Mouse (Mus musculus): Measurements from ENCODE around the gene Fbxw5. TPM values are rescaled to one million over a fixed set of nuclear protein-coding genes. Genes with fewer than 3 reads are reported as not detected.
"Not testable (repeated sequence)": the region's sequence is repeated elsewhere in the genome, so short reads cannot be mapped to it uniquely, and the experiment has no call there.

Fbxw5 gene
- polyA plus RNA-seq, 2 experiments from 2014 or later, result 51.3 to 71.1 TPM

GRCm38 (mm10) chr2:25526510-25527302 lies 26.2 kb downstream of the Fbxw5 start:
- ATAC-seq, result no peak

- ATAC-seq, result peak; percentile 25
Measured at GRCm38 (mm10) chr2:25533707-25534106, 33.2 kb downstream of the Fbxw5 start.

- peak; percentile 90 for ATAC-seq
Measured at GRCm38 (mm10) chr2:25534178-25534865, 33.8 kb downstream of the Fbxw5 start.

- ATAC-seq, result no peak
Measured at GRCm38 (mm10) chr2:25534866-25535182, 34.3 kb downstream of the Fbxw5 start.

GRCm38 (mm10) chr2:25536531-25536930 lies 36.0 kb downstream of the Fbxw5 start:
- no peak for ATAC-seq

- no peak for ATAC-seq
Measured at GRCm38 (mm10) chr2:25540541-25540948, 40.0 kb downstream of the Fbxw5 start.

GRCm38 (mm10) chr2:25541644-25542367 lies 41.3 kb downstream of the Fbxw5 start:
- no peak for ATAC-seq

GRCm38 (mm10) chr2:25545996-25546810 lies 45.7 kb downstream of the Fbxw5 start:
- peak; percentile 5 for ATAC-seq

GRCm38 (mm10) chr2:25546811-25547491 lies 46.4 kb downstream of the Fbxw5 start, which contains the start of gene Traf2:
TSS of gene Traf2 (minus strand) at chr2:25546940.
- peak; percentile 84 for ATAC-seq

- peak; percentile 71 for ATAC-seq
Measured at GRCm38 (mm10) chr2:25549021-25549991, 48.8 kb downstream of the Fbxw5 start.

- ATAC-seq, result no peak
Measured at GRCm38 (mm10) chr2:25551186-25551585, 50.6 kb downstream of the Fbxw5 start.

GRCm38 (mm10) chr2:25553171-25553786 lies 52.7 kb downstream of the Fbxw5 start:
- not testable (repeated sequence) for ATAC-seq

Other genes with a start within 250 kb of the Fbxw5 start
- gene Tmem203, start 245.3 kb upstream of the Fbxw5 start, polyA plus RNA-seq (2017; shearing (Covaris generic)), result 10 to 100 TPM; 10.8 to 13.0 TPM
- gene Tprn, start 238.1 kb upstream of the Fbxw5 start, polyA plus RNA-seq (2017; shearing (Covaris generic)), result 10 to 100 TPM in 1 of 2 experiments, 1 to 10 TPM in 1; 5.5 to 12.4 TPM
- 100 to 1,000 TPM; 127 to 134 TPM for gene Ssna1, start 228.3 kb upstream of the Fbxw5 start, polyA plus RNA-seq (2017; shearing (Covaris generic))
- gene Anapc2, start 228.3 kb upstream of the Fbxw5 start, polyA plus RNA-seq (2017; shearing (Covaris generic)), result 10 to 100 TPM; 24.8 to 39.3 TPM
- gene Tmem210, start 212.6 kb upstream of the Fbxw5 start, polyA plus RNA-seq (2017; shearing (Covaris generic)), result not detected
- gene Lrrc26, start 210.8 kb upstream of the Fbxw5 start, polyA plus RNA-seq (2017; shearing (Covaris generic)), result not detected
- gene Grin1, start 181.6 kb upstream of the Fbxw5 start, polyA plus RNA-seq (2017; shearing (Covaris generic)), result not detected
- gene Man1b1, start 168.4 kb upstream of the Fbxw5 start, polyA plus RNA-seq (2017; shearing (Covaris generic)), result 10 to 100 TPM; 19.7 to 23.2 TPM
- 10 to 100 TPM; 10.3 to 13.9 TPM for gene Dpp7, start 144.4 kb upstream of the Fbxw5 start, polyA plus RNA-seq (2017; shearing (Covaris generic))
- gene Uap1l1, start 135.1 kb upstream of the Fbxw5 start, polyA plus RNA-seq (2017; shearing (Covaris generic)), result 10 to 100 TPM; 13.3 to 15.0 TPM
- gene Sapcd2, start 128.4 kb upstream of the Fbxw5 start, polyA plus RNA-seq (2017; shearing (Covaris generic)), result 1 to 10 TPM; 1.8 to 2.6 TPM
- under 1 TPM in 1 of 2 experiments, not detected in 1; 0.17 TPM for gene Entpd2, start 104.9 kb upstream of the Fbxw5 start, polyA plus RNA-seq (2017; shearing (Covaris generic))
- gene Npdc1, start 101.4 kb upstream of the Fbxw5 start, polyA plus RNA-seq (2017; shearing (Covaris generic)), result 1 to 10 TPM; 1.2 to 1.7 TPM
- 10 to 100 TPM; 13.6 to 13.8 TPM for gene Fut7, start 77.5 kb upstream of the Fbxw5 start, polyA plus RNA-seq (2017; shearing (Covaris generic))
- gene Abca2, start 72.0 kb upstream of the Fbxw5 start, polyA plus RNA-seq (2017; shearing (Covaris generic)), result 10 to 100 TPM; 32.8 to 41.4 TPM
- gene Clic3, start 43.9 kb upstream of the Fbxw5 start, polyA plus RNA-seq (2017; shearing (Covaris generic)), result 1 to 10 TPM; 2.0 to 2.2 TPM
- gene Paxx, start 39.7 kb upstream of the Fbxw5 start, polyA plus RNA-seq (2017; shearing (Covaris generic)), result 10 to 100 TPM; 72.8 to 74.8 TPM
- gene Ptgds, start 30.7 kb upstream of the Fbxw5 start, polyA plus RNA-seq (2017; shearing (Covaris generic)), result not detected
- gene Lcn12, start 6.8 kb upstream of the Fbxw5 start, polyA plus RNA-seq (2017; shearing (Covaris generic)), result not detected
- gene C8g, start 969 bp downstream of the Fbxw5 start, polyA plus RNA-seq (2017; shearing (Covaris generic)), result 1 to 10 TPM; 3.1 to 3.2 TPM
- gene Traf2, start 46.2 kb downstream of the Fbxw5 start, polyA plus RNA-seq (2017; shearing (Covaris generic)), result 10 to 100 TPM; 60.9 to 67.0 TPM
- gene Edf1, start 57.1 kb downstream of the Fbxw5 start, polyA plus RNA-seq (2017; shearing (Covaris generic)), result 100 to 1,000 TPM; 290 to 402 TPM
- gene Mamdc4, start 74.1 kb downstream of the Fbxw5 start, polyA plus RNA-seq (2017; shearing (Covaris generic)), result under 1 TPM; 0.40 to 0.91 TPM
- gene Phpt1, start 74.5 kb downstream of the Fbxw5 start, polyA plus RNA-seq (2017; shearing (Covaris generic)), result 10 to 100 TPM; 55.3 to 61.6 TPM
- under 1 TPM in 1 of 2 experiments, not detected in 1; 0.07 TPM for gene Ajm1, start 81.0 kb downstream of the Fbxw5 start, polyA plus RNA-seq (2017; shearing (Covaris generic))
- 10 to 100 TPM; 16.1 to 19.8 TPM for gene Rabl6, start 107.8 kb downstream of the Fbxw5 start, polyA plus RNA-seq (2017; shearing (Covaris generic))
- gene Ccdc183, start 116.9 kb downstream of the Fbxw5 start, polyA plus RNA-seq (2017; shearing (Covaris generic)), result not detected
- 1 to 10 TPM in 1 of 2 experiments, not detected in 1; 1.8 TPM for gene Tmem141, start 121.3 kb downstream of the Fbxw5 start, polyA plus RNA-seq (2017; shearing (Covaris generic))
- gene Fcna, start 127.3 kb downstream of the Fbxw5 start, polyA plus RNA-seq (2017; shearing (Covaris generic)), result 1 to 10 TPM in 1 of 2 experiments, under 1 TPM in 1; 0.83 to 1.7 TPM
- not detected for gene Lcn8, start 152.4 kb downstream of the Fbxw5 start, polyA plus RNA-seq (2017; shearing (Covaris generic))
- gene Lcn5, start 157.2 kb downstream of the Fbxw5 start, polyA plus RNA-seq (2017; shearing (Covaris generic)), result not detected
- not detected for gene Lcn6, start 176.0 kb downstream of the Fbxw5 start, polyA plus RNA-seq (2017; shearing (Covaris generic))
- gene Lcn10, start 182.0 kb downstream of the Fbxw5 start, polyA plus RNA-seq (2017; shearing (Covaris generic)), result not detected
- not detected for gene Obp2a, start 199.3 kb downstream of the Fbxw5 start, polyA plus RNA-seq (2017; shearing (Covaris generic))
- 10 to 100 TPM; 61.8 to 76.5 TPM for gene Bmyc, start 206.0 kb downstream of the Fbxw5 start, polyA plus RNA-seq (2017; shearing (Covaris generic))
- gene Obp2b, start 236.3 kb downstream of the Fbxw5 start, polyA plus RNA-seq (2017; shearing (Covaris generic)), result not detected